Mouse (Mus musculus): ENCODE data around the gene Rabif. TPM values are rescaled to one million over a fixed set of nuclear protein-coding genes. Genes with fewer than 3 reads are reported as not detected.

The Rabif gene
- polyA plus RNA-seq, 1 experiment: 22.7 TPM

DNA sequence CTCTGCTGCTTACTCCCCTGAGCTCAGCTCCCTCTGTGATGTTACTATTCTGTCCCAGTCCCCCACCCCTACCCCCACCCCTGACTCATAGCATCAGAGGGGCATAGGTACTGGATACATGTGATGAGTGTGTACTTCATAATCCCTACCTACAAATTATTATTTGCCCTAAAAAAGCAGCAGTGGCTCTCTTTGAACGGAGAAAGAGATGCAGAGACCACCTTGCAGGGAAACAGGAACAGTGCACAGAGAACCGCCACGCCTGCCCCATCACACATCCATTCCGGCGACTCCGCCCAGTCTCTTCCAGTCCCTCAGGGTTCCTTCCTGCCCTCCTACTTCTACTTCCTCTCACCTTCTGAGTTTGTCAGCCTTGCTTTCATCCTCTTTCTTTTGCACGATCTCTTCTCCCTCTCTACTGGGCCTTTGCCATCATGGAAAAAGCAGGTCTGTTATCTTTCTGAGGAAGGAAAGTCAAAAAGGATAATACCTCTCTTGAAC is 55.2 kb downstream of the Rabif start, which contains the start of gene Mgat4e:
Gene Mgat4e (minus strand): TSS at position 51 of the 501 bp plus-strand sequence.
- Histone ChIP-seq H3K9me3 (replicated peaks; ENCODE audit: control insufficient read depth, insufficient read depth, low read length, poor library complexity, severe bottlenecking) (no peaks in the 10 kb centered on the region), H3K27ac (ENCODE audit: insufficient read depth, low read length) (peak within 1 kb of the TSS; percentile 87), H3K36me3 (ENCODE audit: control insufficient read depth, insufficient read depth, low read length, poor library complexity, severe bottlenecking) (no peaks in the 10 kb centered on the region), H3K9ac (ENCODE audit: low read depth, poor library complexity, severe bottlenecking) (peak within 1 kb of the TSS; percentile 47), H3K4me1 (ENCODE audit: control insufficient read depth, insufficient read depth, low read length) (peaks cover 4% of the 10 kb centered on the region), H3K27me3 (ENCODE audit: control insufficient read depth, insufficient read depth, low read length, poor library complexity, severe bottlenecking) (no peaks in the 10 kb centered on the region), H3K4me3 (ENCODE audit: low read depth, low read length) (peak within 1 kb of the TSS; percentile 16)
- TF ChIP-seq EP300 (IDR thresholded peaks at IDR 0.05; ENCODE audit: insufficient read depth, low read depth, low read length): 0 out of 2 replicates have a peak, but pooled peaks have one; percentile 51
- TF ChIP-seq POLR2A (IDR thresholded peaks at IDR 0.05; ENCODE audit: insufficient read depth, low read length): no peak

DNA sequence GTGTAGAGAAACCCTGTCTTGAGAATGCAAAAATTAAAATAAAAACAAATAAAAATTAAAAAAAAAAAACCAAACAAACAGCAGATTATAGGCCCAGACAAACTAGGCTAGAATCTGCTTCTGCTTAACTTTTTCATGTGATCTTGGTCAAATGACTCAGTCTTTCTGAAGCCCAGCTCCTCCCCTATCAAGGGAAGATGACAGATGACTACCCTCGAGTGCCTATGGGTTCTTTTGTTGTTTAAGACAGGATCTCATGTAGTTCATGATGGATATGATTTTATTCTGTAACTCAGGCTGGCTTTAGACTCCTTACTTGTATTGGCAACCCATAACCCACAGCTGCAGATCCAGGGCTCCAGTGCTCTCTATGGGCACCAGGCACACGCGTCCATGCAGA is 57.4 kb downstream of the Rabif start:
- Histone ChIP-seq H3K27ac (ENCODE audit: insufficient read depth, low read length) (no peak overlapping the region), H3K27me3 (ENCODE audit: control insufficient read depth, insufficient read depth, low read length, poor library complexity, severe bottlenecking) (no peaks in the 10 kb centered on the region), H3K9me3 (replicated peaks; ENCODE audit: control insufficient read depth, insufficient read depth, low read length, poor library complexity, severe bottlenecking) (no peaks in the 10 kb centered on the region), H3K4me1 (ENCODE audit: control insufficient read depth, insufficient read depth, low read length) (peaks cover 3% of the 10 kb centered on the region), H3K9ac (ENCODE audit: low read depth, poor library complexity, severe bottlenecking) (no peak overlapping the region), H3K36me3 (ENCODE audit: control insufficient read depth, insufficient read depth, low read length, poor library complexity, severe bottlenecking) (no peaks in the 10 kb centered on the region), H3K4me3 (ENCODE audit: low read depth, low read length) (no peak overlapping the region)
- TF ChIP-seq EP300 (IDR thresholded peaks at IDR 0.05; ENCODE audit: insufficient read depth, low read depth, low read length) (no peak), CTCF (IDR thresholded peaks at IDR 0.05; ENCODE audit: low read depth, low read length) (no peak), POLR2A (IDR thresholded peaks at IDR 0.05; ENCODE audit: insufficient read depth, low read length) (no peak)

GRCm38 (mm10) chr1:134552396-134552795 is 57.9 kb downstream of the Rabif start:
- H3K9ac ChIP-seq (ENCODE audit: low read depth, poor library complexity, severe bottlenecking): no peak overlapping the region
- no peaks in the 10 kb centered on the region for H3K27me3 ChIP-seq (ENCODE audit: control insufficient read depth, insufficient read depth, low read length, poor library complexity, severe bottlenecking)
- TF ChIP-seq CTCF (IDR thresholded peaks at IDR 0.05; ENCODE audit: low read depth, low read length): no peak
- TF ChIP-seq POLR2A (IDR thresholded peaks at IDR 0.05; ENCODE audit: insufficient read depth, low read length): no peak
- TF ChIP-seq EP300 (IDR thresholded peaks at IDR 0.05; ENCODE audit: insufficient read depth, low read depth, low read length): no peak
- no peaks in the 10 kb centered on the region for H3K36me3 ChIP-seq (ENCODE audit: control insufficient read depth, insufficient read depth, low read length, poor library complexity, severe bottlenecking)
- H3K4me3 ChIP-seq (ENCODE audit: low read depth, low read length): no peak overlapping the region
- no peak overlapping the region for H3K27ac ChIP-seq (ENCODE audit: insufficient read depth, low read length)
- no peaks in the 10 kb centered on the region for H3K9me3 ChIP-seq (replicated peaks; ENCODE audit: control insufficient read depth, insufficient read depth, low read length, poor library complexity, severe bottlenecking)
- H3K4me1 ChIP-seq (ENCODE audit: control insufficient read depth, insufficient read depth, low read length): peaks cover 2% of the 10 kb centered on the region

- H3K4me3 ChIP-seq (ENCODE audit: low read depth, low read length): peak overlapping the region; percentile 69
- H3K9ac ChIP-seq (ENCODE audit: low read depth, poor library complexity, severe bottlenecking): peak overlapping the region; percentile 72
- H3K27me3 ChIP-seq (ENCODE audit: control insufficient read depth, insufficient read depth, low read length, poor library complexity, severe bottlenecking): no peaks in the 10 kb centered on the region
- no peaks in the 10 kb centered on the region for H3K36me3 ChIP-seq (ENCODE audit: control insufficient read depth, insufficient read depth, low read length, poor library complexity, severe bottlenecking)
- H3K27ac ChIP-seq (ENCODE audit: insufficient read depth, low read length): peak overlapping the region; percentile 83
- no peak for TF ChIP-seq POLR2A (IDR thresholded peaks at IDR 0.05; ENCODE audit: insufficient read depth, low read length)
- TF ChIP-seq EP300 (IDR thresholded peaks at IDR 0.05; ENCODE audit: insufficient read depth, low read depth, low read length): no peak
- no peak for TF ChIP-seq CTCF (IDR thresholded peaks at IDR 0.05; ENCODE audit: low read depth, low read length)
- H3K4me1 ChIP-seq (ENCODE audit: control insufficient read depth, insufficient read depth, low read length): peaks cover 2% of the 10 kb centered on the region
- no peaks in the 10 kb centered on the region for H3K9me3 ChIP-seq (replicated peaks; ENCODE audit: control insufficient read depth, insufficient read depth, low read length, poor library complexity, severe bottlenecking)
These were observed 60.9 kb downstream of the Rabif start for GRCm38 (mm10) chr1:134555240-134555870.

GRCm38 (mm10) chr1:134555871-134556670 is 61.6 kb downstream of the Rabif start:
- Histone ChIP-seq H3K36me3 (ENCODE audit: control insufficient read depth, insufficient read depth, low read length, poor library complexity, severe bottlenecking) (no peaks in the 10 kb centered on the region), H3K4me3 (ENCODE audit: low read depth, low read length) (peak overlapping the region; percentile 69), H3K27me3 (ENCODE audit: control insufficient read depth, insufficient read depth, low read length, poor library complexity, severe bottlenecking) (no peaks in the 10 kb centered on the region), H3K27ac (ENCODE audit: insufficient read depth, low read length) (peak overlapping the region; percentile 83), H3K4me1 (ENCODE audit: control insufficient read depth, insufficient read depth, low read length) (peaks cover 2% of the 10 kb centered on the region), H3K9ac (ENCODE audit: low read depth, poor library complexity, severe bottlenecking) (peak overlapping the region; percentile 72), H3K9me3 (replicated peaks; ENCODE audit: control insufficient read depth, insufficient read depth, low read length, poor library complexity, severe bottlenecking) (no peaks in the 10 kb centered on the region)
- TF ChIP-seq CTCF (IDR thresholded peaks at IDR 0.05; ENCODE audit: low read depth, low read length): no peak
- 0 out of 2 replicates have a peak, but pooled peaks have one; percentile 35 for TF ChIP-seq EP300 (IDR thresholded peaks at IDR 0.05; ENCODE audit: insufficient read depth, low read depth, low read length)

Data from ES-Bruce4 (cell line).